Mouse (Mus musculus): ENCODE data around the gene Svbp. TPM values are rescaled to one million over a fixed set of nuclear protein-coding genes. Genes with fewer than 3 reads are reported as not detected.
A peak's percentile ranks its signal among the peaks of the same experiment; 100 is the strongest.

Svbp gene
- total RNA-seq, 1 experiment, result 33.0 TPM

DNA sequence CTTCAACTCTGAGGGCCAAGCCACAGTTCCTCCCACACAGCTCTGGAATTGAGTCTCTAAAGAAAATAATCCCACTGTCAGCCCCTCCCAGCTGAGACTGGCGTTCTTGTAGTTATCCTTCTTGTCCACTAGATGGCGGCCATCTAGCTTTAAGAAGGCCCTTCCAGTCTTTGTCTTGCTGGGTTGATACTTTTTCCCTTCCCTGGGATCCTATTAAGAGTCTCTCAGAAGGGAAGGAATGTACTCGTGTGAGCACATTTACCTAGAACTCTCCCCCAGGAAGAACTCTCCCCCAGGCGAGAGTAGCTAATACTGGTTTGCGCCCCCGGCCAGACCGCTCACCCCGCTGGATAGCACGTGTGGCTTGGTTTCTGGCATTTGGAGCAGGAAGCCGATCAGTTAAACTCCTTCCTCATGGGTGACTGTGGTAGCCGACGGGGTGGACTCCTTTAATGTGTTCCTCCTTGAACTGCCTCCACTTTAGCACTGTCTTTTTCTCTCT is 44.1 kb downstream of the Svbp start:
- Histone ChIP-seq H3K27ac (ENCODE audit: insufficient read depth, low read depth, low read length, poor library complexity, severe bottlenecking) (no peak overlapping the region; the same call in 1 of the 2 replicates), H3K9me3 (ENCODE audit: control insufficient read depth, insufficient read depth, low read depth, low read length) (no peaks in the 10 kb centered on the region), H3K36me3 (ENCODE audit: control insufficient read depth, insufficient read depth, low read length, poor library complexity, severe bottlenecking) (peaks cover 4% of the 10 kb centered on the region; the same call in 1 of the 2 replicates), H3K4me1 (ENCODE audit: control insufficient read depth in 2 of 2, insufficient read depth in 2 of 2, low read length in 2 of 2, poor library complexity in 1 of 2) (peaks cover 8 to 16% of the 10 kb centered on the region in 2 experiments; a peak in 3 of 4 replicates), H3K9ac (ENCODE audit: insufficient read depth, low read depth, low read length, poor library complexity, severe bottlenecking) (peak overlapping the region; percentile 61; the same call in 1 of the 2 replicates), H3K4me3 (ENCODE audit: insufficient read depth in 1 of 2, low read depth in 1 of 2, low read length in 2 of 2, poor library complexity in 1 of 2, severe bottlenecking in 1 of 2) (peak overlapping the region in 1 of 2 experiments; percentile 58; a peak in 2 of 4 replicates)
- in situ Hi-C loops (cut with MboI; ENCODE audit: low sequenced_read_pairs in 2 of 2, unreplicated experiment in 2 of 2), result no loop called here
- TF ChIP-seq MAFK (IDR thresholded peaks at IDR 0.05; ENCODE audit: insufficient read depth, low read depth, low read length), result no peak
- no peak for TF ChIP-seq ZC3H11A (IDR thresholded peaks at IDR 0.05; ENCODE audit: borderline replicate concordance, low read depth, low read length)
- TF ChIP-seq CHD2 (IDR thresholded peaks at IDR 0.05; ENCODE audit: low read depth, low read length), result no peak
- TF ChIP-seq HCFC1 (IDR thresholded peaks at IDR 0.05; ENCODE audit: borderline replicate concordance, insufficient read depth, low read length), result no peak
- TF ChIP-seq ZNF384 (IDR thresholded peaks at IDR 0.05; ENCODE audit: low read depth, low read length), result no peak
- DNase-seq (ENCODE audit: low read depth, low spot score), result peak; percentile 77

DNA sequence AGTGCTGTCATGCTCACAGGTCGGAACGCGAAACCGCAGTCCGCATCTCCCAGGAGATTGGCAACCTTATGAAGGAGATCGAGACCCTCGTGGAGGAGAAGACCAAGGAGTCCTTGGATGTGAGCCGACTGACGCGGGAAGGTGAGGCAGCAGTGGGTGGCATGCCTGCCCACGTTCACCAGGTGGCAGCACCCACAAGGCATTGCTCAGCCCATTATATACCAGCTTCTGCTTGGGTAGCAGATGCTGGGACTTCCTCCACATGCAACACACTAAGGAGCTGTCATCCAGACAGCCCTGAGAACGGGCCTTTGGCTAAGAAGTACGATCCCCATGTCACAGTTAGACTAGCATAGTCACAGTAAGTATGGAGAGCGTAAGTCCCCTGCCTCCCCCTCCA is 46.6 kb downstream of the Svbp start:
- in situ Hi-C loops (cut with MboI; ENCODE audit: low sequenced_read_pairs in 2 of 2, unreplicated experiment in 2 of 2), result no loop called here
- Histone ChIP-seq H3K4me3 (ENCODE audit: insufficient read depth in 1 of 2, low read depth in 1 of 2, low read length in 2 of 2, poor library complexity in 1 of 2, severe bottlenecking in 1 of 2) (no peak overlapping the region), H3K4me1 (ENCODE audit: control insufficient read depth in 2 of 2, insufficient read depth in 2 of 2, low read length in 2 of 2, poor library complexity in 1 of 2) (peaks cover 8 to 26% of the 10 kb centered on the region in 2 experiments; a peak in 3 of 4 replicates), H3K27ac (ENCODE audit: insufficient read depth, low read depth, low read length, poor library complexity, severe bottlenecking) (no peak overlapping the region), H3K9ac (ENCODE audit: insufficient read depth, low read depth, low read length, poor library complexity, severe bottlenecking) (no peak overlapping the region), H3K36me3 (ENCODE audit: control insufficient read depth, insufficient read depth, low read length, poor library complexity, severe bottlenecking) (peaks cover 7% of the 10 kb centered on the region; the same call in 1 of the 2 replicates), H3K9me3 (ENCODE audit: control insufficient read depth, insufficient read depth, low read depth, low read length) (no peaks in the 10 kb centered on the region)
- no peak for DNase-seq (ENCODE audit: low read depth, low spot score)
- no peak for TF ChIP-seq CHD2 (IDR thresholded peaks at IDR 0.05; ENCODE audit: low read depth, low read length)
- no peak for TF ChIP-seq ZC3H11A (IDR thresholded peaks at IDR 0.05; ENCODE audit: borderline replicate concordance, low read depth, low read length)
- no peak for TF ChIP-seq ZNF384 (IDR thresholded peaks at IDR 0.05; ENCODE audit: low read depth, low read length)
- no peak for TF ChIP-seq MAFK (IDR thresholded peaks at IDR 0.05; ENCODE audit: insufficient read depth, low read depth, low read length)
- no peak for TF ChIP-seq HCFC1 (IDR thresholded peaks at IDR 0.05; ENCODE audit: borderline replicate concordance, insufficient read depth, low read length)

DNA sequence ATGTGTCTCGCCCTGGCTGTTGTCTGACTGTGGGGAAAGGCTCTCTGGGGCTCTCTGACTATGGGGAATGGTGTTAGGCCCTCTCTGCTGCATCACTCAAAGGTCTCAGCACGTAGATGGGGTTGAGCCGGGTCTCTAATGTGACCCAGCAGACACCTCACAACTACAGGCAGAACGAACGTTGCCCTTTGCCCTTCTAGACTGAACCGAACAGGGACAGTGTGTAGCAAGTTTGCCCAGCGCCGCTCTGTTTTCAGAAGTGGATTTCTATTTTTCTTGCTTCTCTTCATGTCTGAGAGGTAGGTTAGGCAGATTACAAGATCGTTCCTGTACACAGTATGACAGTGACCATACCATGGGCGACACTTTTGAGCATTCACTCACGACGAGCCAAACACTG is 47.5 kb downstream of the Svbp start:
- peaks cover 7% of the 10 kb centered on the region; the same call in 1 of the 2 replicates for H3K36me3 ChIP-seq (ENCODE audit: control insufficient read depth, insufficient read depth, low read length, poor library complexity, severe bottlenecking)
- DNase-seq (ENCODE audit: low read depth, low spot score), result no peak

DNA sequence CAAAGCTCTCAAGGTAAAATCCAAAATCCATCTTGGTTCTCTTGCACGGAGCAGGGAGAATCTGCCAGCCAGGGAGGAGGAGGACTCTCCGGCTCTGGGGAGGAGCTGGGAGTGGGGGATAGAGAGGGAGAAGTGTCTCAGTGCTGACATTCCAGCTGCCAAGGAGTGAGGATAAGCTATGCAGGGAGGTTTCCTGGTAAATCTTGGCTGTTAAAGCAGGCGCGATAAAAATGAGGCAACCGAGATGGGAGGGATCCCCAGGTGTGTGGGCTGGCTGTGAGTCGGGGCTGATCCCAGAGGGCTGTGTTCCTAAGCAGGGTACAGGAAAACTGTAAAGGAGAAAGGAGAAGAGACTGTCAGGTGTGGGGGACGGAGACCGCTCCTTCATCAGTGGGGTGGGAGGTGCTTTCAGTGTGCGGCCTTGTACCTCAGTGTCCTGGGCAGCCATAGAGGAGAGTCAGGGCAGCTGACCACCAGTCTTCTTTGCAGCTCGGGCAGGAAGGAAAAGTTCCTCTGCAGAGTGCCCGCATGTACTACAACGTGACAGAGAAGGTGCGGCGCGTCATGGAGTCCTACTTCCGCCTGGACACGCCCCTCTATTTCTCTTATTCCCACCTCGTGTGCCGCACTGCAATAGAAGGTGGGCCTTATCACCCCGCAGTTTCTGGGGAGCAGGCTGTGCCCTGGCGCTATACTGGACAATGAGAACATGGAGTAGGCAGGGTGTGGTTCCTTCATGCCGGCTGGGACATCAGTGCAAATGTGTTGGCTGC is 49.5 kb downstream of the Svbp start:
- H3K36me3 ChIP-seq (ENCODE audit: control insufficient read depth, insufficient read depth, low read length, poor library complexity, severe bottlenecking), result peaks cover 9% of the 10 kb centered on the region; the same call in 1 of the 2 replicates
- in situ Hi-C loops (cut with MboI; ENCODE audit: low sequenced_read_pairs in 2 of 2, unreplicated experiment in 2 of 2), result no loop called here
- H3K27ac ChIP-seq (ENCODE audit: insufficient read depth, low read depth, low read length, poor library complexity, severe bottlenecking), result no peak overlapping the region

More for the DNA sequence above, 47.5 kb downstream of the Svbp start:
- in situ Hi-C loops (cut with MboI; ENCODE audit: low sequenced_read_pairs in 2 of 2, unreplicated experiment in 2 of 2), result no loop called here
- Histone ChIP-seq H3K9ac (ENCODE audit: insufficient read depth, low read depth, low read length, poor library complexity, severe bottlenecking) (no peak overlapping the region), H3K9me3 (ENCODE audit: control insufficient read depth, insufficient read depth, low read depth, low read length) (no peaks in the 10 kb centered on the region), H3K4me3 (ENCODE audit: insufficient read depth in 1 of 2, low read depth in 1 of 2, low read length in 2 of 2, poor library complexity in 1 of 2, severe bottlenecking in 1 of 2) (no peak overlapping the region), H3K27ac (ENCODE audit: insufficient read depth, low read depth, low read length, poor library complexity, severe bottlenecking) (no peak overlapping the region), H3K4me1 (ENCODE audit: control insufficient read depth in 2 of 2, insufficient read depth in 2 of 2, low read length in 2 of 2, poor library complexity in 1 of 2) (peaks cover 8 to 29% of the 10 kb centered on the region in 2 experiments; a peak in 3 of 4 replicates)
- TF ChIP-seq ZC3H11A (IDR thresholded peaks at IDR 0.05; ENCODE audit: borderline replicate concordance, low read depth, low read length) (no peak), HCFC1 (IDR thresholded peaks at IDR 0.05; ENCODE audit: borderline replicate concordance, insufficient read depth, low read length) (no peak), ZNF384 (IDR thresholded peaks at IDR 0.05; ENCODE audit: low read depth, low read length) (no peak), MAFK (IDR thresholded peaks at IDR 0.05; ENCODE audit: insufficient read depth, low read depth, low read length) (no peak), CHD2 (IDR thresholded peaks at IDR 0.05; ENCODE audit: low read depth, low read length) (no peak)

More for the DNA sequence above, 49.5 kb downstream of the Svbp start:
- Histone ChIP-seq H3K9ac (ENCODE audit: insufficient read depth, low read depth, low read length, poor library complexity, severe bottlenecking) (no peak overlapping the region), H3K4me1 (ENCODE audit: control insufficient read depth in 2 of 2, insufficient read depth in 2 of 2, low read length in 2 of 2, poor library complexity in 1 of 2) (peaks cover 0 to 26% of the 10 kb centered on the region in 2 experiments; a peak in 2 of 4 replicates), H3K4me3 (ENCODE audit: insufficient read depth in 1 of 2, low read depth in 1 of 2, low read length in 2 of 2, poor library complexity in 1 of 2, severe bottlenecking in 1 of 2) (no peak overlapping the region), H3K9me3 (ENCODE audit: control insufficient read depth, insufficient read depth, low read depth, low read length) (no peaks in the 10 kb centered on the region)
- TF ChIP-seq ZNF384 (IDR thresholded peaks at IDR 0.05; ENCODE audit: low read depth, low read length), result no peak
- TF ChIP-seq HCFC1 (IDR thresholded peaks at IDR 0.05; ENCODE audit: borderline replicate concordance, insufficient read depth, low read length), result no peak
- no peak for TF ChIP-seq MAFK (IDR thresholded peaks at IDR 0.05; ENCODE audit: insufficient read depth, low read depth, low read length)
- no peak for TF ChIP-seq CHD2 (IDR thresholded peaks at IDR 0.05; ENCODE audit: low read depth, low read length)
- no peak for TF ChIP-seq ZC3H11A (IDR thresholded peaks at IDR 0.05; ENCODE audit: borderline replicate concordance, low read depth, low read length)
- no peak for DNase-seq (ENCODE audit: low read depth, low spot score)

All from ES-E14 (cell line).